Mouse (Mus musculus) lung, embryonic 16.5 days (tissue): ENCODE measurements around the gene Syne1. TPM values are rescaled to one million over a fixed set of nuclear protein-coding genes. Genes with fewer than 3 reads are reported as not detected.

Experiments
- ATAC-seq: fragments of 200-750 bp; cut with Nextera tagmentation; 2 replicates; pipeline ENCODE4 v1.8.0; 2017; ENCODE audit warnings: low read depth, mild to moderate bottlenecking, moderate library complexity
- H3K27ac ChIP-seq: fragments of 300-500 bp; sonication (generic); 2 replicates; pipeline ENCODE4 v1.5.1; 2014; ENCODE audit warnings: mild to moderate bottlenecking, control low read depth, low read length
- H3K27me3 ChIP-seq: fragments of 300-500 bp; sonication (generic); 2 replicates; pipeline ENCODE4 v1.6.1; 2014; ENCODE audit warnings: low read depth, low read length, mixed read lengths; ENCODE audit not compliant: control insufficient read depth, insufficient read depth
- H3K36me3 ChIP-seq: fragments of 300-500 bp; sonication (generic); 2 replicates; pipeline ENCODE4 v1.6.1; 2014; ENCODE audit warnings: low read length; ENCODE audit not compliant: control insufficient read depth, insufficient read depth
- H3K4me1 ChIP-seq: fragments of 300-500 bp; sonication (generic); replicated peaks from 2 replicates; pipeline ENCODE4 v1.6.1; 2014; ENCODE audit warnings: low read length, mixed read lengths; ENCODE audit not compliant: control insufficient read depth, insufficient read depth
- H3K4me2 ChIP-seq: fragments of 300-500 bp; sonication (generic); 2 replicates; pipeline ENCODE4 v1.6.1; 2014; ENCODE audit warnings: low read depth, low read length, control low read depth
- H3K4me3 ChIP-seq: fragments of 300-500 bp; sonication (generic); 2 replicates; pipeline ENCODE4 v1.5.1; 2014; ENCODE audit warnings: mild to moderate bottlenecking, low read length, control low read depth
- H3K9ac ChIP-seq: fragments of 300-500 bp; sonication (generic); 2 replicates; pipeline ENCODE4 v1.6.1; 2014; ENCODE audit warnings: low read length, control low read depth
- H3K9me3 ChIP-seq: fragments of 300-500 bp; sonication (generic); 2 replicates; pipeline ENCODE4 v1.6.1; 2016; ENCODE audit warnings: low read length; ENCODE audit not compliant: control insufficient read depth
- WGBS: fragments of 180-500 bp; shearing (Covaris S2); extraction: QIAGEN DNeasy Blood & Tissue Kit; methylation state at CpG from one replicate; pipeline ENCODE4 v1.1.7; 2014; 5-methylcytosine and 5-hydroxymethylcytosine counted together
- polyA plus RNA-seq: library from polyadenylated mRNA; unstranded; fragments of >200 nt; fragmentation: Nextera tagmentation; extraction: Ambion mirVana; gene quantifications from 2 replicates; pipeline ENCODE4 v1.2.1, GENCODE M21; 2015

Syne1 gene
- polyA plus RNA-seq, 1 experiment from 2014 or later, result 4.3 TPM

- H3K27ac ChIP-seq, result no peak overlapping the region
- no peak overlapping the region for H3K4me2 ChIP-seq
- H3K27me3 ChIP-seq, result no peaks in the 10 kb centered on the region
- H3K36me3 ChIP-seq, result no peaks in the 10 kb centered on the region
- no peak overlapping the region for H3K4me3 ChIP-seq
- WGBS, result 82% methylated on average over 8 of the region's 8 CpGs
- no peaks in the 10 kb centered on the region for H3K9me3 ChIP-seq
- ATAC-seq, result no peak
- no peaks in the 10 kb centered on the region for H3K4me1 ChIP-seq
- H3K9ac ChIP-seq, result no peak overlapping the region
Observed at GRCm38 (mm10) chr10:5570059-5570458, 18.8 kb upstream of the Syne1 start.

GRCm38 (mm10) chr10:5568991-5569390 is 17.7 kb upstream of the Syne1 start:
- Histone ChIP-seq H3K9ac (no peak overlapping the region), H3K4me1 (no peaks in the 10 kb centered on the region), H3K4me3 (no peak overlapping the region), H3K9me3 (no peaks in the 10 kb centered on the region), H3K4me2 (no peak overlapping the region), H3K36me3 (no peaks in the 10 kb centered on the region), H3K27ac (no peak overlapping the region), H3K27me3 (no peaks in the 10 kb centered on the region)
- no peak for ATAC-seq
- 87% methylated on average over 4 of the region's 4 CpGs for WGBS

- H3K9me3 ChIP-seq, result no peaks in the 10 kb centered on the region
- H3K4me2 ChIP-seq, result no peak overlapping the region
- H3K27me3 ChIP-seq, result no peaks in the 10 kb centered on the region
- H3K36me3 ChIP-seq, result no peaks in the 10 kb centered on the region
- H3K4me1 ChIP-seq, result no peaks in the 10 kb centered on the region
- no peak overlapping the region for H3K9ac ChIP-seq
- no peak overlapping the region for H3K4me3 ChIP-seq
- WGBS, result 67% methylated on average over 4 of the region's 4 CpGs
- ATAC-seq, result no peak
- no peak overlapping the region for H3K27ac ChIP-seq
Observed at GRCm38 (mm10) chr10:5561706-5562105, 10.4 kb upstream of the Syne1 start.

- 70% methylated on average over 4 of the region's 4 CpGs for WGBS
- Histone ChIP-seq H3K27me3 (no peaks in the 10 kb centered on the region), H3K9ac (no peak overlapping the region), H3K9me3 (no peaks in the 10 kb centered on the region), H3K4me3 (no peak overlapping the region), H3K4me2 (no peak overlapping the region), H3K4me1 (no peaks in the 10 kb centered on the region), H3K36me3 (no peaks in the 10 kb centered on the region), H3K27ac (no peak overlapping the region)
- no peak for ATAC-seq
Observed at GRCm38 (mm10) chr10:5560526-5560925, 9.2 kb upstream of the Syne1 start.

GRCm38 (mm10) chr10:5558808-5559207 is 7.5 kb upstream of the Syne1 start:
- no peak overlapping the region for H3K4me2 ChIP-seq
- H3K27ac ChIP-seq, result no peak overlapping the region
- no peaks in the 10 kb centered on the region for H3K9me3 ChIP-seq
- H3K4me3 ChIP-seq, result no peak overlapping the region
- H3K9ac ChIP-seq, result no peak overlapping the region
- no peaks in the 10 kb centered on the region for H3K4me1 ChIP-seq
- ATAC-seq, result no peak
- no peaks in the 10 kb centered on the region for H3K36me3 ChIP-seq
- no peaks in the 10 kb centered on the region for H3K27me3 ChIP-seq

GRCm38 (mm10) chr10:5554941-5555340 is 3.7 kb upstream of the Syne1 start:
- Histone ChIP-seq H3K27ac (no peak overlapping the region), H3K27me3 (no peaks in the 10 kb centered on the region), H3K36me3 (no peaks in the 10 kb centered on the region), H3K9ac (no peak overlapping the region), H3K4me2 (no peak overlapping the region), H3K4me3 (no peak overlapping the region), H3K9me3 (no peaks in the 10 kb centered on the region), H3K4me1 (0 out of 2 replicates have a peak, but pooled peaks cover 2% of the 10 kb centered on the region)
- WGBS, result 19% methylated on average over 5 of the region's 5 CpGs
- ATAC-seq, result no peak

GRCm38 (mm10) chr10:5550168-5551021 is 887 bp downstream of the Syne1 start:
- H3K27me3 ChIP-seq, result no peaks in the 10 kb centered on the region
- H3K27ac ChIP-seq, result no peak overlapping the region
- under 1% methylated on average over 40 of the region's 44 CpGs for WGBS
- H3K36me3 ChIP-seq, result no peaks in the 10 kb centered on the region
- ATAC-seq, result peak; percentile 83
- peak overlapping the region; percentile 53 for H3K9ac ChIP-seq
- H3K4me3 ChIP-seq, result peak overlapping the region; percentile 49
- H3K4me2 ChIP-seq, result peak overlapping the region; percentile 81
- H3K4me1 ChIP-seq, result 0 out of 2 replicates have a peak, but pooled peaks cover 4% of the 10 kb centered on the region
- no peaks in the 10 kb centered on the region for H3K9me3 ChIP-seq

- Histone ChIP-seq H3K36me3 (no peaks in the 10 kb centered on the region), H3K9ac (peak overlapping the region; percentile 53; the same call in 1 of the 2 replicates), H3K27ac (no peak overlapping the region), H3K27me3 (no peaks in the 10 kb centered on the region), H3K9me3 (no peaks in the 10 kb centered on the region), H3K4me1 (0 out of 2 replicates have a peak, but pooled peaks cover 4% of the 10 kb centered on the region), H3K4me2 (peak overlapping the region; percentile 81), H3K4me3 (peak overlapping the region; percentile 49)
- ATAC-seq, result no peak
- WGBS, result 11% methylated on average over 6 of the region's 6 CpGs
Observed at GRCm38 (mm10) chr10:5549871-5550167, 1.5 kb downstream of the Syne1 start.

- WGBS, result 65% methylated on average over 2 of the region's 2 CpGs
- Histone ChIP-seq H3K36me3 (no peaks in the 10 kb centered on the region), H3K27ac (no peak overlapping the region), H3K27me3 (no peaks in the 10 kb centered on the region), H3K4me3 (no peak overlapping the region), H3K9ac (no peak overlapping the region), H3K9me3 (no peaks in the 10 kb centered on the region), H3K4me2 (no peak overlapping the region), H3K4me1 (0 out of 2 replicates have a peak, but pooled peaks cover 4% of the 10 kb centered on the region)
- no peak for ATAC-seq
Observed at GRCm38 (mm10) chr10:5548651-5549050, 2.6 kb downstream of the Syne1 start.
